Mouse (Mus musculus) neural tube, embryonic 14.5 days (tissue): ENCODE measurements at regions not wholly inside any gene's neighbourhood (a gene's known extent, or its start where the extent isn't known, plus 50 kb on each side); places are given as distances from the start of the nearest gene placed in this dataset.

Source experiments
- ATAC-seq: fragments of 200-750 bp; cut with Nextera tagmentation; 2 replicates; pipeline ENCODE4 v1.8.0; 2017; ENCODE audit warnings: low read depth, mild to moderate bottlenecking, moderate TSS enrichment, moderate library complexity
- H3K27ac ChIP-seq: fragments of 300-500 bp; sonication (generic); 2 replicates; pipeline ENCODE4 v1.5.1; 2014; ENCODE audit warnings: low read depth, mild to moderate bottlenecking, control low read depth, low read length, moderate library complexity, mixed read lengths
- H3K27me3 ChIP-seq: fragments of 300-500 bp; sonication (generic); 2 replicates; pipeline ENCODE4 v1.6.1; 2014; ENCODE audit warnings: low read length; ENCODE audit not compliant: control insufficient read depth, insufficient read depth
- H3K36me3 ChIP-seq: fragments of 300-500 bp; sonication (generic); 2 replicates; pipeline ENCODE4 v1.6.1; 2014; ENCODE audit warnings: low read length, mixed read lengths; ENCODE audit not compliant: control insufficient read depth, insufficient read depth
- H3K4me1 ChIP-seq: fragments of 300-500 bp; sonication (generic); 2 replicates; pipeline ENCODE4 v1.6.1; 2014; ENCODE audit warnings: low read length; ENCODE audit not compliant: control insufficient read depth, insufficient read depth
- H3K4me2 ChIP-seq: fragments of 300-500 bp; sonication (generic); 2 replicates; pipeline ENCODE4 v1.6.1; 2014; ENCODE audit warnings: mild to moderate bottlenecking, low read depth, low read length, control low read depth
- H3K4me3 ChIP-seq: fragments of 300-500 bp; sonication (generic); 2 replicates; pipeline ENCODE4 v1.5.1; 2014; ENCODE audit warnings: low read depth, low read length, control low read depth, mixed read lengths
- H3K9ac ChIP-seq: fragments of 300-500 bp; sonication (generic); replicated peaks from 2 replicates; pipeline ENCODE4 v1.6.1; 2014; ENCODE audit warnings: low read depth, mild to moderate bottlenecking, control low read depth, low read length, mixed read lengths
- H3K9me3 ChIP-seq: fragments of 300-500 bp; sonication (generic); 2 replicates; pipeline ENCODE4 v1.6.1; 2016; ENCODE audit warnings: low read length; ENCODE audit not compliant: control insufficient read depth
- WGBS: fragments of 180-500 bp; shearing (Covaris S2); extraction: QIAGEN DNeasy Blood & Tissue Kit; methylation state at CpG from one replicate; pipeline ENCODE4 v1.1.7; 2014; 5-methylcytosine and 5-hydroxymethylcytosine counted together

GRCm38 (mm10) chr2:116236731-116237130, 171.1 kb upstream of the Meis2 start:
- Histone ChIP-seq H3K4me3 (no peak overlapping the region), H3K36me3 (no peaks in the 10 kb centered on the region), H3K9ac (no peak overlapping the region), H3K9me3 (no peaks in the 10 kb centered on the region), H3K4me2 (no peak overlapping the region), H3K27me3 (no peaks in the 10 kb centered on the region), H3K27ac (no peak overlapping the region), H3K4me1 (no peaks in the 10 kb centered on the region)
- ATAC-seq = no peak

DNA sequence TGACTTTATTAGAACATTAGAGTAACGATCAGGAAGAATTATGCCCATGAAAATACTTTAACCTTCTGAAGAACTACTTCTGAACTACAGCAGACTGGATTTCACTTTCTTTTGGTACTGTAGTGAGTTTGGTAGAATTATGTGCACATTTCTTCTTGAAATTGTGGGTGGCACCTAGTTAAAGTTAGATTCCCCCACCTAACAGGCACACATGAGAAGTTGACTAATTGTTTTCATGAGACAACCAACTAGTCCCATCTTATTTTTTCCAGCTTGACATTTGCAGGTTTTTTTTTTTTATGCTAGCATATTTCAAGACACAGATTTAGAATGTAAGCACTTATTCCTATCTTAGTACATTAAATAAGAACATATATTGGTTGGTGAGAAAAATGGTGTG, 167.2 kb upstream of the Meis2 start:
- Histone ChIP-seq H3K27me3 (no peaks in the 10 kb centered on the region), H3K4me2 (no peak overlapping the region), H3K27ac (no peak overlapping the region), H3K4me3 (no peak overlapping the region), H3K9me3 (no peaks in the 10 kb centered on the region), H3K4me1 (no peaks in the 10 kb centered on the region), H3K36me3 (no peaks in the 10 kb centered on the region), H3K9ac (no peak overlapping the region)
- no peak for ATAC-seq
- 90% methylated on average over 1 of the region's 1 CpGs for WGBS

- ATAC-seq = no peak
- Histone ChIP-seq H3K27me3 (no peaks in the 10 kb centered on the region), H3K4me2 (no peak overlapping the region), H3K4me1 (no peaks in the 10 kb centered on the region), H3K9ac (no peak overlapping the region), H3K9me3 (no peaks in the 10 kb centered on the region), H3K4me3 (no peak overlapping the region), H3K27ac (no peak overlapping the region), H3K36me3 (no peaks in the 10 kb centered on the region)
- 75% methylated on average over 7 of the region's 7 CpGs for WGBS
Measured at GRCm38 (mm10) chr2:116216418-116216817, 150.8 kb upstream of the Meis2 start.

GRCm38 (mm10) chr2:116201248-116202223, 135.9 kb upstream of the Meis2 start:
- Histone ChIP-seq H3K4me3 (no peak overlapping the region), H3K27ac (no peak overlapping the region; the same call in 1 of the 2 replicates), H3K9ac (no peak overlapping the region), H3K36me3 (no peaks in the 10 kb centered on the region), H3K9me3 (no peaks in the 10 kb centered on the region), H3K4me2 (peak overlapping the region; percentile 21; the same call in 1 of the 2 replicates), H3K27me3 (no peaks in the 10 kb centered on the region), H3K4me1 (no peaks in the 10 kb centered on the region)
- 34% methylated on average over 14 of the region's 14 CpGs for WGBS
- ATAC-seq = peak; percentile 79

GRCm38 (mm10) chr2:116200795-116201194, 135.2 kb upstream of the Meis2 start:
- no peaks in the 10 kb centered on the region for H3K9me3 ChIP-seq
- no peak for ATAC-seq
- no peaks in the 10 kb centered on the region for H3K36me3 ChIP-seq
- no peaks in the 10 kb centered on the region for H3K4me1 ChIP-seq
- no peak overlapping the region for H3K4me2 ChIP-seq
- no peak overlapping the region for H3K4me3 ChIP-seq
- H3K27me3 ChIP-seq = no peaks in the 10 kb centered on the region
- no peak overlapping the region for H3K9ac ChIP-seq
- 51% methylated on average over 5 of the region's 5 CpGs for WGBS
- H3K27ac ChIP-seq = no peak overlapping the region

DNA sequence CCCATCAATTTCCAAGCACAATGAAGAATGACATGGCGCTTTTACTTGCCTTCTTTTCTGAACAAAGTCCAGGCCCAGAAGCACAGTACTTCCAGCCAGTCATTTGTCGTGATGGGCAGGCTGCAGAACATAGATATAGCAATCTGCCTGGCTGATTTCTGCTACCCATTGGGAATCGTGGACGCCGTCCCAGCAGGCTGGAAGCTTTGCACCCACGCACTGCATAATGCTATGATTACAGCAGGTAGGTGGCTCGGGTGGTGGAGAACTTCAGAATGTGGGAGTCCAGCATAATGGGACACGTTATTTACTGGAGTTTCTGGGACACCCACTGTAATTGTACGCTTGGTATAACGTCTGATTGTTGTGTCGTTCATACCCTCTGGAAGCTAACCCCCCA, 116.2 kb upstream of the Meis2 start:
- Histone ChIP-seq H3K4me1 (no peaks in the 10 kb centered on the region), H3K9ac (no peak overlapping the region), H3K27ac (no peak overlapping the region), H3K9me3 (no peaks in the 10 kb centered on the region), H3K4me3 (no peak overlapping the region), H3K36me3 (no peaks in the 10 kb centered on the region), H3K27me3 (no peaks in the 10 kb centered on the region), H3K4me2 (no peak overlapping the region)
- ATAC-seq = no peak
- WGBS = 81% methylated on average over 11 of the region's 11 CpGs

- 87% methylated on average over 3 of the region's 3 CpGs for WGBS
- H3K4me1 ChIP-seq = no peaks in the 10 kb centered on the region
- ATAC-seq = no peak
Measured at GRCm38 (mm10) chr2:116177155-116177554, 111.5 kb upstream of the Meis2 start.

DNA sequence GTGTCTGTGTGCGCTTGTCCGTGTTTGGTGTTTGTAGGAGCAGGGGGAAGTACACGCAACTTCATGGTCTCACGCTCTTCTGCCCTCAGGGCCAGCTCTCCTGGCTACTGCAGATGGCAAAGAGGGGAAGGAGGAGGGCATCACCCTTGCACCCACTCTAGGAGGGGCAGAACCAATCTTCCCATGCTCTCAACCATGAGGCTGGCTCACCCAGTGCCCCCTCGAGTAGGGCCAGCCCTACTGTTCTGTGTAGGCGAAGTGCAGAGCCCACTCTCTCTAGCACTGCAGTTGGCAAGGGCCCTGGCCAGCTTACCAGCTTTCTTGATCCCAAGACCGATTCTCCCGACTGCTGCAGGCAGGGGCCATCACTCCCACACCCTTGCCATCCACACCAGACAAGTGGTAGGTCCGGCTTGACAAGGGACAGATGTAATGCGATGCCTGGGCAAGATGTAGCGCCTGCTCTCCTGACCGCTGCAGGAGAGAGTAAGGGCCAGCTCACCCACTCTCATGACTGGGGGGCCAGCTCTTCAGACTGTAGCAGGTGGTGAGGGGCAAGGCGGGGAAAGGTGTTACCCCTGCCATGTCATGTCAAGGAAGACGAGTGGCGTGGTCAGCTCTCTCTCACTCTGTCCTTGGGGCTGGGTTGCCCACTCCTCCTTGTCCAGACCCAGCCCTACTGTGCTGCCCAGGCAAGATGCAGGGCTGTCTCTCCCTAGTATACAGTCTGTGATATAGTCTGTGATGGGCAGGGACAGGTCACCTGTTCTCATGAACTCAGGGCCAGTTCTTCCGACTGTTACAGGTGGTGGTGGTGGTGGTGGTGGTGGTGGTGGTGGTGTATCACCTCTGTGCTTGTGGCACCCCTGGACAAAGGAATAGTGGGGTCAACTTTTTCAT, 100.5 kb upstream of the Meis2 start:
- ATAC-seq = no peak
- Histone ChIP-seq H3K9me3 (no peaks in the 10 kb centered on the region), H3K27me3 (no peaks in the 10 kb centered on the region), H3K4me1 (no peaks in the 10 kb centered on the region), H3K27ac (no peak overlapping the region), H3K4me3 (no peak overlapping the region), H3K36me3 (no peaks in the 10 kb centered on the region), H3K9ac (no peak overlapping the region), H3K4me2 (no peak overlapping the region)
- WGBS = 91% methylated on average over 16 of the region's 16 CpGs

More at GRCm38 (mm10) chr2:116177155-116177554, 111.5 kb upstream of the Meis2 start:
- no peaks in the 10 kb centered on the region for H3K9me3 ChIP-seq
- H3K4me3 ChIP-seq = no peak overlapping the region
- no peak overlapping the region for H3K4me2 ChIP-seq
- H3K27me3 ChIP-seq = no peaks in the 10 kb centered on the region
- no peak overlapping the region for H3K27ac ChIP-seq
- H3K36me3 ChIP-seq = no peaks in the 10 kb centered on the region
- no peak overlapping the region for H3K9ac ChIP-seq
